Mouse (Mus musculus) liver, embryonic 12.5 days (tissue): ENCODE data around the gene Gm2a. TPM values are rescaled to one million over a fixed set of nuclear protein-coding genes. Genes with fewer than 3 reads are reported as not detected.

Source experiments
- ATAC-seq: fragments of 200-750 bp; cut with Nextera tagmentation; 2 replicates; pipeline ENCODE4 v1.8.0; 2017; ENCODE audit warnings: moderate number of reproducible peaks, mild to moderate bottlenecking, moderate library complexity
- H3K27ac ChIP-seq: fragments of 300-500 bp; sonication (generic); 2 replicates; pipeline ENCODE4 v1.5.1; 2016; ENCODE audit warnings: mild to moderate bottlenecking
- H3K27me3 ChIP-seq: fragments of 300-500 bp; sonication (generic); replicated peaks from 2 replicates; pipeline ENCODE4 v1.6.1; 2016; ENCODE audit warnings: mild to moderate bottlenecking, moderate library complexity
- H3K36me3 ChIP-seq: fragments of 300-500 bp; sonication (generic); 2 replicates; pipeline ENCODE4 v1.6.1; 2016; ENCODE audit warnings: mild to moderate bottlenecking, moderate library complexity
- H3K4me1 ChIP-seq: fragments of 300-500 bp; sonication (generic); 2 replicates; pipeline ENCODE4 v1.6.1; 2016
- H3K4me2 ChIP-seq: fragments of 300-500 bp; sonication (generic); 2 replicates; pipeline ENCODE4 v1.6.1; 2016; ENCODE audit warnings: mild to moderate bottlenecking, moderate library complexity
- H3K4me3 ChIP-seq: fragments of 300-500 bp; sonication (generic); 2 replicates; pipeline ENCODE4 v1.5.1; 2016; ENCODE audit warnings: mild to moderate bottlenecking, moderate library complexity
- H3K9ac ChIP-seq: fragments of 300-500 bp; sonication (generic); 2 replicates; pipeline ENCODE4 v1.6.1; 2016; ENCODE audit warnings: mild to moderate bottlenecking, moderate library complexity
- H3K9me3 ChIP-seq: fragments of 300-500 bp; sonication (generic); replicated peaks from 2 replicates; pipeline ENCODE4 v1.6.1; 2016; ENCODE audit warnings: mild to moderate bottlenecking, moderate library complexity
- WGBS: fragments of 180-500 bp; shearing (Covaris S2); methylation state at CpG from one replicate; pipeline ENCODE4 v1.1.7; 2016; ENCODE audit not compliant: insufficient replicate concordance; 5-methylcytosine and 5-hydroxymethylcytosine counted together
- polyA plus RNA-seq: library from polyadenylated mRNA; unstranded; fragments of >200 nt; fragmentation: Nextera tagmentation; extraction: Ambion mirVana; gene quantifications from 2 replicates; pipeline ENCODE4 v1.2.1, GENCODE M21; 2016

The Gm2a gene
- polyA plus RNA-seq, 1 experiment from 2014 or later = 11.4 TPM

DNA sequence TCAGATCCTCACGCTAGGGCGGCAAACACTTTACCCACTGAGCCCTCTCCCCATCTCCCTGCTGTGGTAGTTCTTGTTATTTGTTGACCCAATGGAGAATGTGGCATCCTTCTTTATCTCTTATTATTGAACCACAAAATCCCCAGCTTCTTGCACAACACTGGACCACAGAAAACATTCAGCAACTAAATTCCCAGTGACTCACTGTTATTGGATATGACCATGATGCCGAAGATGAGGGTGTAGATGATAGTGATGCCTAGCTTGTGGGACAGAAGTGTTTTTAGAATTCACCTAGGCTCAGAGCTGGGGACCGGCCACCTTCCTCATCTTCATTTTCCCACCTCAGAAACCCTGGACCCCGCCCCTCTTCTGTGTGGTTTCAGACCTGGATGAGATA, 37.0 kb downstream of the Gm2a start:
- H3K4me1 ChIP-seq = peaks cover 10% of the 10 kb centered on the region
- no peaks in the 10 kb centered on the region for H3K36me3 ChIP-seq
- 72% methylated on average over 5 of the region's 5 CpGs for WGBS
- ATAC-seq = no peak
- H3K9me3 ChIP-seq = no peaks in the 10 kb centered on the region
- no peak overlapping the region for H3K4me2 ChIP-seq
- no peak overlapping the region for H3K9ac ChIP-seq
- no peaks in the 10 kb centered on the region for H3K27me3 ChIP-seq
- no peak overlapping the region for H3K27ac ChIP-seq
- no peak overlapping the region for H3K4me3 ChIP-seq

DNA sequence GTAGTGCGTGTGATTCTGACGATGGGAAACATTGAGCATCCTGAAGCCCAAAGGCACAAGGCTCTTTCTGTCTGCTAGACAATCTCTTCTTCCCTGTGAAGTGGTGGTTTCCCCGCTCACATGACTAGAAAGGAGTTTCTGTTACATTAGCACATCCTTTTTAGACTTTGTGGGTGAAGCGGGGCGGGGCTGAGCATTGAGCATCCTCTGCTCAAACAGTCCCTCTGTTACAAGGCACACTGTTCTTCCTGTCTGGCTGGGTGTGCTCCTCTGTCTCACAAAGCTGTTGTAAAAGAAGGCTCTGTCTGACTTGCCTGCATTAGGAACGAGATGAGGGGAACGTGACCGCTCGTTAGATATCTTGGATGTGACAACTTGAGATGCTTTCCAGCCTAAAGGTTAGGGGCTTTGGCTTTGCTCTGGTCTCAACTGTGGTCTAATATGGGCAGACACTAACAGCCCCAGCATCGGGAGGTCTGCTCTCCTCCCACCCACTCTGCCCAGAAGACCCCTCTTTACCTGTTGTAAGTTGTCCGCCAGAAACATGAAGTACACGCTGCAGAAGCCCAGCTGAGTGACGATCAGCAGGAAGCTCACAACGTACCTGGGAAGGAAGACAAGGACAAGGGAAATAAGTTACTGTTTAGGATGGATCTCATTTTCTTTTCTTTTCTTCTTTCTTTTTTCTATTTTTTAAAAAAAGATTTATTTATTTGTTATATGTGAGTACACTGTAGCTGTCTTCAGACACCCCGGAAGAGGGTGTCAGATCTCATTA, 39.0 kb downstream of the Gm2a start:
- H3K4me1 ChIP-seq = no peaks in the 10 kb centered on the region
- H3K36me3 ChIP-seq = no peaks in the 10 kb centered on the region
- no peaks in the 10 kb centered on the region for H3K9me3 ChIP-seq
- H3K27me3 ChIP-seq = no peaks in the 10 kb centered on the region
- no peak overlapping the region for H3K27ac ChIP-seq
- no peak overlapping the region for H3K9ac ChIP-seq
- no peak overlapping the region for H3K4me2 ChIP-seq
- 72% methylated on average over 15 of the region's 15 CpGs for WGBS
- ATAC-seq = no peak
- H3K4me3 ChIP-seq = no peak overlapping the region

DNA sequence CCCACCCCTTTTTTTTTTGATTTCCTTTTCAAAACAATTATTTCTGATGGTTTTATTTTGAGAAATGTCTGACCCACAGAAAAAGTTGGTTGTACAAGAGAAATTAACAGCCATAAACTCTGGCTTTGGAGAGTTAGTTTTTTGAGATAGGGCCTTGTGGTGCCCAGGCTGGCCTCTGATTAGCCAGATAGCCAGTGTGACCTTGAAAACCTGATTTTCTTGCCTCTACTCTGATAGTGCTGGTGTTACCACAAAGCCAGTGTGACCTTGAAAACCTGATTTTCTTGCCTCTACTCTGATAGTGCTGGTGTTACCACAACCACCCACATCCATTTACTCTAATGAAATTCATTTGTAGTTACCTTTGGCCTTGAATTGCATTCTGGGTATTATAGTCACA, 39.7 kb downstream of the Gm2a start:
- Histone ChIP-seq H3K4me2 (no peak overlapping the region), H3K4me3 (no peak overlapping the region), H3K27me3 (no peaks in the 10 kb centered on the region), H3K9ac (no peak overlapping the region), H3K9me3 (no peaks in the 10 kb centered on the region), H3K36me3 (no peaks in the 10 kb centered on the region), H3K27ac (no peak overlapping the region), H3K4me1 (no peaks in the 10 kb centered on the region)
- no peak for ATAC-seq

DNA sequence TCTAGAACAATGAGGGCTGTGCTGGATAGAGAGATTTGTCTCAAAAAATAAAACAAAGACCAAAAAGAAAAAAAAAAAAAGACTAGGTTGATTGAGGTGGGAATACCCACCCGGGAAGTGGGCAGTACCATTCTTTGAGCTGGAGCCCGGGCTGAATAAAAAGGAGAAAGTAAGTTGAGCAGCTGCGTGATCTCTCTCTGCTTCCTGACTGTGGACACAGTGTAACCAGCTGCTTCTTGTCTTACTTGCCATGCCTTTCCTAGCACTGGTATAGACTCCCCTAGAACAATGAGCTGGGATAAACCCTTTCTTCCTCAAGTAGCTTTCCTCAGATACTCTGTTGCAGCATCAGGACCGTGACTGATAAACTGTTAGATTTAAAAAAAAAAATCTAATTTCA, 43.6 kb downstream of the Gm2a start:
- Histone ChIP-seq H3K4me1 (no peaks in the 10 kb centered on the region), H3K27me3 (no peaks in the 10 kb centered on the region), H3K9ac (no peak overlapping the region), H3K36me3 (no peaks in the 10 kb centered on the region), H3K9me3 (no peaks in the 10 kb centered on the region), H3K4me3 (no peak overlapping the region), H3K4me2 (no peak overlapping the region), H3K27ac (no peak overlapping the region)
- 67% methylated on average over 4 of the region's 4 CpGs for WGBS
- ATAC-seq = no peak

DNA sequence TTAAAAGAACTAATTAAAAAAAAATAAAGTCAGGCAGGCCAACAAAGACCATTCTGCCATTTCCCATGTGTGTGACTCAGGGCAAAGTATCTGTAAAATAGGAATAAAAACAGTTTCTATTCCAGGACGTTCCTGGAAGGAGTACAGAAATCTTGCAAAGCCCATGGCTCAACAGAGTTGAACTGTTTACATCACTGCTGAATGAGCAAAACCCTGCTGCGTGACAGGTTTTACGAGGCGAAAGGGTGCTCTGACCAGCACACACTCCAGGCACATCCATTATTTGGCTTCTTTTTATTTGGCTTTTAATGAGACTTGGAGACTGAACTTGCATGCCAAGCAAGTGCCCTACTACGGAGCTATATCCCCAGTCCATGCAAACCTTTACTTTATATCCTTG, 46.1 kb downstream of the Gm2a start:
- H3K4me1 ChIP-seq = no peaks in the 10 kb centered on the region
- WGBS = 72% methylated on average over 5 of the region's 5 CpGs
- H3K9ac ChIP-seq = no peak overlapping the region
- H3K36me3 ChIP-seq = no peaks in the 10 kb centered on the region
- H3K4me2 ChIP-seq = no peak overlapping the region
- H3K27me3 ChIP-seq = no peaks in the 10 kb centered on the region
- no peak overlapping the region for H3K4me3 ChIP-seq
- H3K9me3 ChIP-seq = no peaks in the 10 kb centered on the region
- no peak overlapping the region for H3K27ac ChIP-seq
- ATAC-seq = no peak

DNA sequence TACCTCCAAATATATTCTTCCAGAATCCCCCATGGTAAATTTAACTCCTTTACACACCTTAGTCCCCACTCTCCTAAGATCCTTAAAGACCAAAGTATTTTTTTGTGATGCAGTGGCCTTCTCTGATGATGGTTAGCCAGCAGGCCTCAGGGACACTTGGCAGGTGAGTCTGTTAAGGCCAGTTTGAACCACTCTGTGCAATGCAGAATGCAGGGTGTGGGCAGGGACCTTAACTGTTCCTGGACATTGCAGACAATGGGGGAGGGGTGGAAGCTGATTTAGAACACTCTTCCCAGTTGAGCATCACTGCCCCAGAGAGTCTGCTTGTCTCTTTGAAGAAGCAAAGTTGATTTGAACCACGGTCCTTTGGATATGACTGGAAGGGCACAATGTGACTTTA, 48.9 kb downstream of the Gm2a start:
- H3K36me3 ChIP-seq = no peaks in the 10 kb centered on the region
- no peak overlapping the region for H3K9ac ChIP-seq
- WGBS = 59% methylated on average over 1 of the region's 1 CpGs
- H3K27ac ChIP-seq = no peak overlapping the region
- no peaks in the 10 kb centered on the region for H3K9me3 ChIP-seq
- no peak overlapping the region for H3K4me3 ChIP-seq
- no peak overlapping the region for H3K4me2 ChIP-seq
- H3K27me3 ChIP-seq = no peaks in the 10 kb centered on the region
- no peaks in the 10 kb centered on the region for H3K4me1 ChIP-seq
- ATAC-seq = no peak

DNA sequence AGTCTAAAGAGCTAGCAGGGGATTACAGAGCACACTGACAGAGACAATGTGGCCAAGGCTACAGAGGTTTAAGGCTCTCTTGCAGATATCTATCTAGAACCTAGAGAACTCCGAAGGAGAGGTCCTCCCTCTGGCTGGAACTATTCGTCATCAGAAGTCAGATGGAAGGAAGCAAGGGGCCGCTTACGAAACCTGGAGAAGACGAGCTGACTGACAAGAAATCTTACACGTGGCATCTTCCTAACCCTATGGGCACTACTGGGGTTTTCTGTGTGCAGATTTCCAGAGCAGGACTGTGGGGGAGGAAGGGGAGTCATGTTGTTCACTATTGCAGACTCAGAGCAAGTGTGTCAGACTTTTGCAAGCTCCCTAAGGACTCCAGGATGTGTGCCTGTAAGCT, 49.5 kb downstream of the Gm2a start:
- no peak overlapping the region for H3K9ac ChIP-seq
- no peak overlapping the region for H3K4me3 ChIP-seq
- no peak overlapping the region for H3K4me2 ChIP-seq
- ATAC-seq = no peak
- H3K27me3 ChIP-seq = no peaks in the 10 kb centered on the region
- no peaks in the 10 kb centered on the region for H3K9me3 ChIP-seq
- no peaks in the 10 kb centered on the region for H3K36me3 ChIP-seq
- WGBS = 35% methylated on average over 6 of the region's 6 CpGs
- H3K27ac ChIP-seq = no peak overlapping the region
- no peaks in the 10 kb centered on the region for H3K4me1 ChIP-seq

DNA sequence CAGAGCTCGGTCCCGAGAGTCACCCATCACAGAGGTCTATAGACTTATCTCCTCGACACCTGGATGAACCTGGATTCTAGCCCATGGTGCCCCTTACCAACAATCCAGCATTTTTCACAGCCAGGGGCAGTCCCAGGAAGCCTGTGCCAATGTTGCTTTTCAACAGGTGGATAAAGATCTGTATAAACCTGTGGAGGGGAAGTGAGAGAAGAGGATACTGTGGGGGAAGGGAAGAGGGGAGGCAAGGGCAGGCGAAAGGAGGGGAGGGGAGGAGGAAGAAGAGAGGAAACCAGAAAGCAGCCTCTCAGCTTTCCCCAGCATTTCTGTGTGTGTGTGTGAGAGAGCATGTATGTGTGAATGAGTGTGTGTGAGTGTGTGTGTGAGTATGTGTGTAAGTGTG, 50.5 kb downstream of the Gm2a start:
- Histone ChIP-seq H3K27ac (no peak overlapping the region), H3K27me3 (no peaks in the 10 kb centered on the region), H3K4me3 (no peak overlapping the region), H3K4me1 (no peaks in the 10 kb centered on the region), H3K36me3 (no peaks in the 10 kb centered on the region), H3K4me2 (no peak overlapping the region), H3K9me3 (no peaks in the 10 kb centered on the region), H3K9ac (no peak overlapping the region)
- no peak for ATAC-seq
- WGBS = 43% methylated on average over 4 of the region's 4 CpGs

DNA sequence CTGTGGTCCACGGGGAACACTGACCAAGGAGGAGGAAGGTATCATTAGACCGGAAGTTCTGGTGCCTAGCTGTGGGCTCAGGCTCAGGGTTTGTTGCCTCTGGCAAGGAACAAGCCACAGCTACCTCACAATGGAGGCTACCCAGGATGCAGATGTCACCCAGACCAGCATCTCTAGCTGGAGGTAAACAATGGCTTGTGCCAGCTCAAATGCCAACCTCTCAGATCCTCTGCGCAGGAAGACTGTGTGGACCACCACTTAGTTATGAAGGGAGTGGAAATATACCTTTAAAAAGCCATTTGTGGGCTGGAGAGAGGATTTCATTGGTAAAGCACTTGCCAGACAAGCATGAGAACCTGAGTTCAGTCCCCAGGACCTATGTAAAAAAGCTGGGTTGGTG, 53.7 kb downstream of the Gm2a start, which contains the start of gene Slc36a3:
Slc36a3 (minus strand) TSS at position 101 of the 400 bp plus-strand sequence.
- H3K27me3 ChIP-seq = no peaks in the 10 kb centered on the region
- H3K4me2 ChIP-seq = no peak within 1 kb of the TSS
- H3K9ac ChIP-seq = no peak within 1 kb of the TSS
- no peak for ATAC-seq
- H3K4me1 ChIP-seq = no peaks in the 10 kb centered on the region
- H3K27ac ChIP-seq = no peak within 1 kb of the TSS
- no peaks in the 10 kb centered on the region for H3K36me3 ChIP-seq
- no peaks in the 10 kb centered on the region for H3K9me3 ChIP-seq
- H3K4me3 ChIP-seq = no peak within 1 kb of the TSS
- 66% methylated on average over 3 of the region's 3 CpGs for WGBS

DNA sequence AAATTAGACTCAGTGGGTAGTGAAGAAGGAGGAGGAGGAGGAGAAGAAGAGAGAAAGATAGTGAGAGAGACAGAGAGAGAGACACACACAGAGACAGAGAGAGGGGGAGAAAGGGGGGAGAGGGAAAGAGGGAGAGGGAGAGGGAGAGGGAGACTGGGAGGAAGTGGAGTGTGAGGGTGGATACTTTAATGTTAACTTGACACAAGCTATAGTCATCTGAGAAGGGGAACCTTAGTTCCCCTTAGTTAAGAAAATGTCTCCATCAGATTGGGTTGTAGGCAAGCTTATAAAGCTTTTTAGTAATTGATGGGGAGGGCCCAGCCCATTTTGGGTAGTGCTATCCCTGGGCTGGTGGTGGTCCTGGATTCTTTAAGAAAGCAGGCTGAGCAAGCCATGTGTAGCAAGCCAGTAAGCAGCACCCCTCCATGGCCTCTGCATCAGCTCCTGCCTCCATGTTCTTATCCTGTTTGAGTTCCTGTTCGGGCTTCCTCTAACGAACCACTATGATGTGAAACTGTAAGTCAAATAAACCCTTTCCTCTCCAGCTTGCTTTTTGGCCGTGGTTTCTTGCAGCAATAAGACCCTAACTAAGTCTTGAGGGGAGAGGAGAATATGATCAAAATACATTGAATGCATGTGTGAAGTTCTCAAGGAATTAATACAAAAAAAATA, 56.6 kb downstream of the Gm2a start:
- H3K36me3 ChIP-seq = no peaks in the 10 kb centered on the region
- H3K9me3 ChIP-seq = no peaks in the 10 kb centered on the region
- H3K4me3 ChIP-seq = no peak overlapping the region
- H3K27me3 ChIP-seq = no peaks in the 10 kb centered on the region
- WGBS = 11% methylated on average over 3 of the region's 3 CpGs
- ATAC-seq = no peak
- no peak overlapping the region for H3K9ac ChIP-seq
- H3K4me2 ChIP-seq = no peak overlapping the region
- H3K27ac ChIP-seq = 0 out of 2 replicates have a peak overlapping the region, but pooled peaks have one; percentile 5
- H3K4me1 ChIP-seq = no peaks in the 10 kb centered on the region

DNA sequence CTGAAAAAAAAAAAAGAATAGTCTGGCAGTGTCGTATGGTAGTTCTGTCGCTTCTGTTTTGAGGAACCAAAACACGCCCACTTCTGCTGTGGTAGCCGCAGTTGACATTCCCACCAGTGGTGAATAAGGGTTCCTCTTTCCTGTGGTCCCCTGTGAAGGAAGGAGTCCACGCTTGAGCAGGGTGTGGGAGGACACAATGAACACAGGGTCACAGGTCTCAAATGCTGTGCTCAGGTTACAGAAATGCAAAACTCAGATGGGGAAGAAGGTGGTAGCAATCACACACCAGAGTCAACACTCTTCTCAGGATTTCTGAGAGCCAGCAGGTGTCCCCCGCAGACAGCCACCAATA, 57.1 kb downstream of the Gm2a start:
- Histone ChIP-seq H3K36me3 (no peaks in the 10 kb centered on the region), H3K4me3 (no peak overlapping the region), H3K27ac (no peak overlapping the region), H3K9me3 (no peaks in the 10 kb centered on the region), H3K27me3 (no peaks in the 10 kb centered on the region), H3K4me2 (no peak overlapping the region), H3K9ac (no peak overlapping the region), H3K4me1 (no peaks in the 10 kb centered on the region)
- ATAC-seq = no peak
- WGBS = 23% methylated on average over 6 of the region's 6 CpGs

DNA sequence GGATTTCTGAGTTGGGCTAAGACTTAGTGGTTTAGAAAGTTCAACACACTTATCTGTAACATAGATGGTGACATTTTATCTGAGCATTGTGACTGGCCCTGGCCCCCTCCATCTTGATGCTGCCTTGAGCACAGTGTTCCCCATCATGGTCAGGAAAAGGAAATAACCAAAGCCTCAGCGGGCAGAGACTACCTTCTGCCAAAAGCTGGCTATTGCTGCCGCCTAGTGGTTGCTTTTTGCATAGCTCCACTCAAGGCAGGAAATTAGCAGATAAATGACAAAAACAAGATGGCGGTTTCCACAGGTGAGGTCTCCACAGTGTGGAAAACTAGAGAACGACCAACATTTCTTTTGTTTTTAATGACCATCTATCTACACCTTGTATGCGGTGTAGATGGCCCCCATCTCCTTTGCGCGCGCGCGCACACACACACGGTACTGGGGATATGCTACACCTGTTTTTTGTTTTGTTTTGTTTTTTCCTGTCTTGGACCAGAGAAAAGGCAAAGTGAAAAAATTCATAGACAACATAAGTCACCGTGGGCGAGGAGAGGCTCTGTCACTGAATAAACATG, 61.0 kb downstream of the Gm2a start:
- H3K9ac ChIP-seq = no peak overlapping the region
- H3K27ac ChIP-seq = no peak overlapping the region
- H3K36me3 ChIP-seq = no peaks in the 10 kb centered on the region
- no peaks in the 10 kb centered on the region for H3K9me3 ChIP-seq
- no peak overlapping the region for H3K4me3 ChIP-seq
- no peak for ATAC-seq
- WGBS = 48% methylated on average over 13 of the region's 13 CpGs
- H3K27me3 ChIP-seq = no peaks in the 10 kb centered on the region
- no peak overlapping the region for H3K4me2 ChIP-seq
- no peaks in the 10 kb centered on the region for H3K4me1 ChIP-seq
